Comparison of ENCODE assay signal across 14 mouse cellular contexts in the genomic region with DNA sequence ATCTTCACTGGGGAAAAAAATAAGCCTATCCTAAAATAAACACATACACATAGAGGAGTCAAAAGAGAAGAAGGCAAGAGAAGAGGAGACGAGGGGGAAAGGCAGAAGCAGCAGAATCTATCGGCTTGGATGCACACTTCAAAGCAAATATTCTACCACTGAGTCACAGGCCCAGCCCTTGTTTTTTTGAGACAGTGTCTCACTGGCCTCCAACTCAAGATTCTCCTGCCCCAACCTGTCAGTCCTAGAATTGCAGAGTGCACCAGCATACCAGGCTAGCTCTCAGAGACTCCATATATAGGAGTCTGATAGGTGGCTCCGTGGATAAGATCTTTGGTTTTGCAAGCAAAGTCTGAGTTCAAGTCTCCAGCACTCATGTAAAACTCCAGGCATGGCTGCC.
"Had no signal": no experiment of that assay in that cellular context is flagged by ENCODE, and none has a peak within 500 bp of the region (broad histone marks: within the 10 kb centered on the region; RNA-seq: fewer than 3 reads in every experiment).

No protein-coding gene starts in this region.

- DNase-seq: liver, embryonic 13.5 days; lung, adult 18-20 months; lung, embryonic 14.5 days; lung, postnatal 10 days; right cerebral cortex, postnatal 14 days; spleen, adult 18-20 months; thymus, adult 18-20 months; thymus, postnatal 14 days; thymus, postnatal 36 days had no signal

- H3K36me3 ChIP-seq: liver, embryonic 13.5 days; liver, embryonic 15.5 days; midbrain, embryonic 15.5 days; neural tube, embryonic 12.5 days had no signal

- ATAC-seq: midbrain, embryonic 15.5 days had no signal

- H3K27ac ChIP-seq: macrophage; midbrain, embryonic 15.5 days; neural tube, embryonic 12.5 days had no signal

- H3K9ac ChIP-seq: liver, embryonic 13.5 days; liver, embryonic 15.5 days; lung, embryonic 14.5 days; midbrain, embryonic 15.5 days; neural tube, embryonic 12.5 days had no signal

- H3K4me2 ChIP-seq: liver, embryonic 13.5 days; liver, embryonic 15.5 days; lung, embryonic 14.5 days; midbrain, embryonic 15.5 days; neural tube, embryonic 12.5 days had no signal

- H3K9me3 ChIP-seq: liver, embryonic 13.5 days; liver, embryonic 15.5 days; megakaryocyte, embryonic 14.5 days; midbrain, embryonic 15.5 days; neural tube, embryonic 12.5 days had no signal

- H3K4me3 ChIP-seq: liver, embryonic 13.5 days; liver, embryonic 15.5 days; megakaryocyte, embryonic 14.5 days; midbrain, embryonic 15.5 days; neural tube, embryonic 12.5 days had no signal

- H3K27me3 ChIP-seq: liver, embryonic 13.5 days; liver, embryonic 15.5 days; midbrain, embryonic 15.5 days; neural tube, embryonic 12.5 days had no signal

- H3K4me1 ChIP-seq: midbrain, embryonic 15.5 days had no signal
